Mouse (Mus musculus): Measurements from ENCODE around the gene Xylt1. TPM values are rescaled to one million over a fixed set of nuclear protein-coding genes. Genes with fewer than 3 reads are reported as not detected.

Gene Xylt1
- polyA plus RNA-seq, 1 experiment from 2014 or later, result 2.3 TPM

DNA sequence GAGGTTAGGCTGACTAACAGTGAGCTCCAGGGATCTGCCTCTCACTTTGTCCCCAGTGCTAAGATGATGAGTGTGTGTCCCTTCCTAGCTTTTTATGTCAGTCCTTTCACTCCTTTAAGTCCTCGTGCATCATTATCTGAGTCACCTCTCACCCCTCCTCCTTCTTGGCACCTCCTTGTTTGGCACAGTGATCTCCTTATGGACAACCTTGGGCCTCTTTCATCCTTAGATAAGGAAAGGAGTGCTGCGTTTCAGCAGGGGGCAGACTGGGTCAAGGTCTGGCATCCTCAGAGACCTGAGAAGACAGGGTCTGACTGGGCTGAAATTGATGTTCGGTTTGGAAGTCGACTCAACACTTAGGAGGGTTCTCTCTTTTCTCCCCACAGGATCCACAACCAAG is 94.3 kb downstream of the Xylt1 start:
- H3K27ac ChIP-seq, result peak overlapping the region; percentile 73
- no peak for DNase-seq (ENCODE audit: extremely low spot score, low spot score)
- H3K4me3 ChIP-seq, result no peak overlapping the region
- H3K4me1 ChIP-seq, result peaks cover 62% of the 10 kb centered on the region
- peaks cover 8% of the 10 kb centered on the region; the same call in 1 of the 2 replicates for H3K36me3 ChIP-seq (replicated peaks)
- H3K27me3 ChIP-seq (ENCODE audit: poor library complexity, severe bottlenecking), result peaks cover 13% of the 10 kb centered on the region; the same call in 1 of the 2 replicates
- 66% methylated on average over 4 of the region's 4 CpGs for WGBS
- no peaks in the 10 kb centered on the region for H3K9me3 ChIP-seq

DNA sequence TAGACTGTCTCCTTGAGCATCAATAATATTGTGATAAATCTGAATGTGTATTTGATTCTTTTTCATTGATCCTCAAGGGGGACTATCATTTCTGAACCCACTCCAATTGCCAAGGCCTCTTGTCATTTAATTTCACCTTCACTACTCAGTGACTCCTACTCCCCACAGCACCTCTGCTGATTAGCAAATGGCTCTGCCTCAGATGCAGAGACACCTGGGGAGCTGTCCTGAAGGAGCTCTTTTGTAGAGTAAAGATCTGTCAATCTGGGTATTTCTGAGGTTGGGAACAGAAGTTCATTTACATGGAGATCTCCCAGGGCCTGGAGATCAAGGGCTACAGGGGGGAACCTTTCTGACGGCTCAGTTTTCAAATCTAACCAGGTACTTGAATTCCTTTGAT is 98.2 kb downstream of the Xylt1 start:
- H3K4me3 ChIP-seq, result no peak overlapping the region
- H3K27me3 ChIP-seq (ENCODE audit: poor library complexity, severe bottlenecking), result peaks cover 6% of the 10 kb centered on the region; the same call in 1 of the 2 replicates
- H3K9me3 ChIP-seq, result no peaks in the 10 kb centered on the region
- DNase-seq (ENCODE audit: extremely low spot score, low spot score), result no peak
- 39% methylated on average over 1 of the region's 1 CpGs for WGBS
- peaks cover 25% of the 10 kb centered on the region for H3K4me1 ChIP-seq
- peaks cover 18% of the 10 kb centered on the region; the same call in 1 of the 2 replicates for H3K36me3 ChIP-seq (replicated peaks)
- H3K27ac ChIP-seq, result no peak overlapping the region

DNA sequence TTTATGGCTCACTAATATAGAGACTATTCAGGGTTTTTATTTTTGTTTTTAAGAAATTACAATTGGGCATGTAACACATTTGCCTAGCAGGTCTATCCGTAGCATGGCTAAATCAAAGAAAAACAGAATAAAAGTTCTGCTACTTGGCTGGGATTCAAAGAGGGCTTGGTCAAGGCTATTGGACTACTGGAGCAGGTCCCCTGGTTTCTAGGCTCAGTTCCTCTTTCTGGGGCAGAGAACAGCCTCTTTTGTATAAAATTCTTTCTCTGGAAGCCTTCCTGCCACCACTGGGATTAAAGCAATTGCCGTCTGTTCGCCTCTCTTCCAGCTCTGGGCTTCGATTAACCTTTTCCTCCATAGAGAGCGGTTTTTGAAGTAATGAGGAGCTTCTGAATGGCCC is 100.1 kb downstream of the Xylt1 start:
- no peak overlapping the region for H3K4me3 ChIP-seq
- no peaks in the 10 kb centered on the region for H3K9me3 ChIP-seq
- peaks cover 18% of the 10 kb centered on the region; the same call in 1 of the 2 replicates for H3K36me3 ChIP-seq (replicated peaks)
- peaks cover 2% of the 10 kb centered on the region; the same call in 1 of the 2 replicates for H3K27me3 ChIP-seq (ENCODE audit: poor library complexity, severe bottlenecking)
- WGBS, result 95% methylated on average over 5 of the region's 5 CpGs
- no peak for DNase-seq (ENCODE audit: extremely low spot score, low spot score)
- H3K4me1 ChIP-seq, result peaks cover 11% of the 10 kb centered on the region
- H3K27ac ChIP-seq, result no peak overlapping the region

DNA sequence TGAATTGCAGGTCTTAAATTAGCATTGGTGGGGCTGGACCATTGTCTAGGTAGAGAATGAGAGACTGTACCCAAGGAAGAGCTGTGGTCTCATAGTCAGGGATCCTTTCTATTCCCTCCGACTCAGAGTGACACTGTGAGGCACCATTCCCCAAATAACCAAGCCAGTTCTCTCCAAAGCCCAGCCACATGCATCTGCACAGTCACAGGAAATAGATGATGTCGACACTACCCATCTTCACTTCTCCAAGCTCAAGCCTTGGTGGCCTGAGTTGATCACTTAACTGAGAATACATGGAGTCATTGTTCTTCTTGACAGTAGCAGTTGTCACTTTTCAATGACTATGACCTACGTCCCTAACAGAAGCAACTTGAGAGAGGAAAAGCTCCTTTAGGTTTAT is 100.6 kb downstream of the Xylt1 start:
- Histone ChIP-seq H3K9me3 (no peaks in the 10 kb centered on the region), H3K4me3 (no peak overlapping the region), H3K27me3 (ENCODE audit: poor library complexity, severe bottlenecking) (no peaks in the 10 kb centered on the region; the same call in 1 of the 2 replicates), H3K36me3 (replicated peaks) (peaks cover 15% of the 10 kb centered on the region; the same call in 1 of the 2 replicates), H3K4me1 (peaks cover 11% of the 10 kb centered on the region), H3K27ac (no peak overlapping the region)
- no peak for DNase-seq (ENCODE audit: extremely low spot score, low spot score)
- 90% methylated on average over 3 of the region's 3 CpGs for WGBS

DNA sequence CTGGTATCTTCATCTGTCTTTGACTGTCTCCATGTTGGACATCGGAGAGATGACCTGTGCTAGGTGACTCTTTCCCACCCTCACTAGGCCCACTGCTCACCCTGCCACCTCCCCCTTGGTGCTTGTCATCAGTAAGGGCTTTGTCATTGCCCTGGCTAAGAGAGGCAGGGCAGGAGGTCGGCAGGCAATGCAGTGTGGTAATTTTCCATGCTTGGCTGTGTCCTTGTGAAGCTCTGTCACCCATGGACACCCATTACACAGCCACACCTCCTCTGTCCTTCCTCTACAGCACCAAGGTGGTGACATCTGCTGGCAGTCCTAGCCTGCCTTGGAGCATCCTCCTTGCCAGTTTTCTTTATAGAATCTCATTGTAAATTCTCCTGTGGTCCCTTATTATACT is 101.9 kb downstream of the Xylt1 start:
- H3K27me3 ChIP-seq (ENCODE audit: poor library complexity, severe bottlenecking), result no peaks in the 10 kb centered on the region
- WGBS, result 74% methylated on average over 2 of the region's 2 CpGs
- no peak for DNase-seq (ENCODE audit: extremely low spot score, low spot score)
- no peak overlapping the region for H3K27ac ChIP-seq
- no peaks in the 10 kb centered on the region for H3K9me3 ChIP-seq
- no peak overlapping the region for H3K4me3 ChIP-seq
- peaks cover 11% of the 10 kb centered on the region for H3K4me1 ChIP-seq
- peaks cover 13% of the 10 kb centered on the region; the same call in 1 of the 2 replicates for H3K36me3 ChIP-seq (replicated peaks)

DNA sequence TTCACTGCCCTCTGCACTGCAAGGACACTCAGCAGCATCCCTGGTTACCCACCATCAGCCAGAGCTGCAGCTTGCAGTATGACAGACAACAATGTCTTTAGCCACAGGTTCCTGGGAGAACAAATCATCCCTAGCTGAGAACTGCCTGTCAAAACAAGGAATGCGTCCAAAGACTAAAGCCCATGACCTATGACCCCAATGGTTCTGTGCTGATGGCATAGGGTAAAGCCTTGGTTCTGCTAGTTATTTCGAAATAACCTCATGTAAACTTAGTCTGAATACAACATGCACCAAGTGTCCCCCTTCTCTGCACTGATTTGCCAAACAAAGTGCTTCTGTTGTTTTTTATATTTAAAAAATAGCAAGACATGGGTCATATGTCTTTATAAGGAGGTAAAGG is 103.8 kb downstream of the Xylt1 start:
- H3K36me3 ChIP-seq (replicated peaks), result peaks cover 13% of the 10 kb centered on the region; the same call in 1 of the 2 replicates
- H3K4me3 ChIP-seq, result no peak overlapping the region
- H3K9me3 ChIP-seq, result no peaks in the 10 kb centered on the region
- peaks cover 5% of the 10 kb centered on the region for H3K4me1 ChIP-seq
- H3K27ac ChIP-seq, result no peak overlapping the region
- no peaks in the 10 kb centered on the region for H3K27me3 ChIP-seq (ENCODE audit: poor library complexity, severe bottlenecking)
- 73% methylated on average over 2 of the region's 2 CpGs for WGBS
- no peak for DNase-seq (ENCODE audit: extremely low spot score, low spot score)

DNA sequence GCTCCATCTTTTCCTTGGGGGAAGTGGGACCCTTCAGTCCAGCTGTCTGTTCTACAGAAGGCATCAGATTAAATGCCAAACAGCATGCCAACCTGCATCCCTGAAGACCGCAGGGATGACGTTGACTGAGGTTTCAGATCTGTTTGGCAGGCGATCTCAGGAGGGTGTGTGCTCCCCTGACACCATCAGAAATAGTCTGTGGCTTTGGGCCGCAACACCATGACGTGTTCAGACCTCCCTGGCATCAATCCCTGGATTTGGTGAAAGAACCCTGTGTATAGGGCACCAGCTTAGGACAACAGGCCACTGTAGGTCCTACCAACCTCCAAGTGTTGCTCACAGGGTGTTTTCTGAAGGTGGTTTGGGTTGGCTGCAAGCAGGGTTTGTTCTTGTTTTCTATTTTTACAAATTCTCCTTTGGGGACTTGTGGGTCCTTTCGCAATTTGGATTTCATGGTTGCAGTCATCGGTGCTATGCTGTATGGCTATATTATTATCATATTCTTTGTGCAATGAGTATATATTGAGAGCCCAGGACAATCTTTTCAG is 104.3 kb downstream of the Xylt1 start:
- Histone ChIP-seq H3K27ac (no peak overlapping the region), H3K4me3 (no peak overlapping the region), H3K27me3 (ENCODE audit: poor library complexity, severe bottlenecking) (no peaks in the 10 kb centered on the region), H3K4me1 (peaks cover 8% of the 10 kb centered on the region), H3K36me3 (replicated peaks) (peaks cover 13% of the 10 kb centered on the region; the same call in 1 of the 2 replicates), H3K9me3 (no peaks in the 10 kb centered on the region)
- 87% methylated on average over 7 of the region's 7 CpGs for WGBS
- DNase-seq (ENCODE audit: extremely low spot score, low spot score), result no peak

DNA sequence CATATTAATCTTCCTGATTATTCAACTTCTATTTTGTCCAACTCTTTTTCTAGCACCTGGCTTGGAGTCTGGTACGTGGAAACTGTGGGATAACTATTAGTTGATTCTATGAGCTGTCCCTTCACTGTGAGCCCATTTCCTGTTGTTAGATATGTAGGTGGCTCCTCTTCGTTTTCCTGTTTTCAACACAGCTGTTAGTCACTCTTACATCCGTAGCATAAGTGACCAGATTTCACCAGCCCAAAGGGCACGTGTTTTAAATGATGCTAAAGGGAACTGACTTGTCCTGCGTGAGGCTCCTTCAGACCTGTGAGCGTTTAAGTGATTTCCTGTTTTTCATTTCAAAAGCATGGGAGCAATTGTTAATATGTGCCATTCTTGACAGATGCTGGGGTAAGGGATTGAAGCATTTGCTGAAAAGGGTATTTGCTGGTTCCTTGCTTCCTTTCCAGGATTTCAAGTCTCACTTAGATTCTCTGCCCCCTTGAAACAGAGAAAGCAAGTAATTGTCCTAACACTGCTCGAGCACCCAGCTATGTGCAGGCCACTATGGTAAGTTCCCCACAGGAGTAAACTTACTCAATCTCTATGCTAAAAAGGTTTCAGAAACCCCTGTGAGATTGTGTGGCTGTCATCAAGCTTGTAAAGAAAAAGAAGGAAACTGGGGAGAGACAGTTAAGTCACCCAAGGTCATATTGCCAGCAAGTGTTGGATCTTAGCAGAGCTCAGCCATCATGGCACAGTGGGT is 105.8 kb downstream of the Xylt1 start:
- Histone ChIP-seq H3K36me3 (replicated peaks) (peaks cover 17% of the 10 kb centered on the region; the same call in 1 of the 2 replicates), H3K9me3 (no peaks in the 10 kb centered on the region), H3K27ac (no peak overlapping the region), H3K4me1 (peaks cover 15% of the 10 kb centered on the region), H3K4me3 (no peak overlapping the region), H3K27me3 (ENCODE audit: poor library complexity, severe bottlenecking) (no peaks in the 10 kb centered on the region)
- 85% methylated on average over 7 of the region's 7 CpGs for WGBS
- no peak for DNase-seq (ENCODE audit: extremely low spot score, low spot score)

DNA sequence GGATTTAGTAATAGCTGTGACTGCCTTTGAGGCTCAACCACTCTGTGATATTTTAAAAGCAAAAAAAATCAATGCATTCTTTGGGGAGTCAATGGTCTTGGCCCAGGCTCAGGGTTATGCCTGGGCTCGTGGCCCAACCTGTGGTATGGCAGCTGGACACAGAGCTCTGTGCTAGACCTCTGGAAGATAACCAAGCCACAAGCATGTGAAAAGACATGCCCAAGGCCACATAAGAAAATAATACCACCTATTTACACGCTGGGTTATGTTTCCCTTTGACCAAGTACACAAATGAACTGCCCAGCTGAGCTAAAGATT is 106.4 kb downstream of the Xylt1 start:
- 92% methylated on average over 2 of the region's 2 CpGs for WGBS
- H3K4me3 ChIP-seq, result no peak overlapping the region
- H3K4me1 ChIP-seq, result peaks cover 15% of the 10 kb centered on the region
- no peak overlapping the region for H3K27ac ChIP-seq
- H3K27me3 ChIP-seq (ENCODE audit: poor library complexity, severe bottlenecking), result no peaks in the 10 kb centered on the region
- peaks cover 16% of the 10 kb centered on the region; the same call in 1 of the 2 replicates for H3K36me3 ChIP-seq (replicated peaks)
- H3K9me3 ChIP-seq, result no peaks in the 10 kb centered on the region
- no peak for DNase-seq (ENCODE audit: extremely low spot score, low spot score)

DNA sequence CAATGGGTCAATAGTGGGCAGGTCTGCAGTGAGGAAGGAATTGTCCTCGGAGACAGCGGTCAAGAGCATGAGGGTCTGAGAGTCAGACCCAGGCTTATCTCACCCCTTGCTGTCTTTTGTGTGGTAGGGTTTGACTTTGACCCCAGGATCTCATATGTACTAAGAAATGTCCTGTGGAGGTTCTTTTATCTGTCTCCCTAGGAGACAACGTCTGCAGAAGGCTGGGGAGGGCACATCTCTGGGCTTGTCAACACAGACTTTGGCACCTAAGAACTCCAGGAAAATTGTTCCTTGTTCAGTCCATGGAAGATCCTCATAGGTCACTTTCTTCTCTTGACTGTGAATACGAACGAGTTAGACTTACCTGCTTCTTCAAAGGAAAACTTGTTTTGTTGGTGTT is 109.2 kb downstream of the Xylt1 start:
- Histone ChIP-seq H3K4me1 (peaks cover 19% of the 10 kb centered on the region), H3K27me3 (ENCODE audit: poor library complexity, severe bottlenecking) (no peaks in the 10 kb centered on the region), H3K4me3 (no peak overlapping the region), H3K9me3 (no peaks in the 10 kb centered on the region), H3K36me3 (replicated peaks) (peaks cover 20% of the 10 kb centered on the region; the same call in 1 of the 2 replicates), H3K27ac (no peak overlapping the region)
- no peak for DNase-seq (ENCODE audit: extremely low spot score, low spot score)
- 78% methylated on average over 5 of the region's 5 CpGs for WGBS

DNA sequence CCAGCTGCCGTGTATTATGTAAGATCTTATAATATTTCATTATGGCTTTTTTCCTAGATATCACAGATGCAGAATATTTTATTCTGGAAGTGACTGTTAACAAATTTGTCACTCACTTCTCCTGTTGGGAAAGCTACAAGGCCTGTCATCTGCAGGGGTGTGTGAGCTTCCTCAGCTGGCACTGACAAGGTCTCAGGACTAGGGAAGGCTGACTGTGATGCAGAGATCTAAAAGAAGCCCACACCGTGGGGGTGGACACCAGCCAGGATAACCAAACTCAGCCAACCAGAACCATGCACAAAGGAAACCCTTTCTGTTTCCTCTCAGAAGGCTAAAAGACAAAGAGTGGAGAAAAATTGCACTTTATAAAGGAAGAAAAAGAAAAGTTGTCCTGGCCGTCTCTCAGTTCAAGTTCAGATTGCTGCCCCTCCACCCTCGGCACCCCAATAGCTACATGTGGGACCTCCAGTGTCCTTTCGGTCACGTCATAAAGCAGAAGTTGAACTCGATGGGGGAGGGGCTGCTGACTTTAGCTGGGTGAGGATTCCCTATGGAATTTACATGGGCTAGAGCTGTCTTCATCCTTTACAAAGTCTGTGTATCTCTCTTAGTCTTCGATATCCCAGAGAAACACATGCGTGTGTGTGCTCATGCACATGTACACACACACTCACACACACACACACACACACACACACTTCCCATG is 109.9 kb downstream of the Xylt1 start:
- peak overlapping the region; percentile 27; the same call in 1 of the 2 replicates for H3K27ac ChIP-seq

DNA sequence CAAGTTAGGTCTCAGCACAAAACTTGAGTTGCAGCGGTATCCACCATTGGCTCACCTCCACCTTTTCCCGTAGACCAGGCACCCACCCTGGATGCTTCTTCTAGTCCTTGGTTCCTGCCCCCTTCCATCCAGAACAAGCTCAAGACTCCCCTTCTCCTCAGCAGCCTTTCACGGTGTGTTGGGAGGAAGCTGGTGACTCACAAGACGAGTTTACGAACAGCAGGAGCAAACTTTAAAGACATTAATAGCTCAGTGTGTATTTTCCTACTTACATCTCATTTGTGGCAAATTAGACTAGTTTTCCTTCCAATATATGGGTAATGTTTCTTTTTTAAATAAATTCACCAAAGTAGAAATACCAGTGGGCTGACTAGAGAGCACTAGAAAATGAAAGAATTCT is 110.7 kb downstream of the Xylt1 start:
- no peak overlapping the region for H3K4me3 ChIP-seq
- 87% methylated on average over 5 of the region's 5 CpGs for WGBS
- no peaks in the 10 kb centered on the region for H3K27me3 ChIP-seq (ENCODE audit: poor library complexity, severe bottlenecking)
- H3K27ac ChIP-seq, result no peak overlapping the region
- DNase-seq (ENCODE audit: extremely low spot score, low spot score), result no peak
- H3K36me3 ChIP-seq (replicated peaks), result peaks cover 20% of the 10 kb centered on the region; the same call in 1 of the 2 replicates
- no peaks in the 10 kb centered on the region for H3K9me3 ChIP-seq
- H3K4me1 ChIP-seq, result peaks cover 26% of the 10 kb centered on the region

More for the DNA sequence above, 109.9 kb downstream of the Xylt1 start:
- DNase-seq (ENCODE audit: extremely low spot score, low spot score), result no peak
- Histone ChIP-seq H3K9me3 (no peaks in the 10 kb centered on the region), H3K4me3 (no peak overlapping the region), H3K4me1 (peaks cover 24% of the 10 kb centered on the region), H3K27me3 (ENCODE audit: poor library complexity, severe bottlenecking) (no peaks in the 10 kb centered on the region), H3K36me3 (replicated peaks) (peaks cover 20% of the 10 kb centered on the region; the same call in 1 of the 2 replicates)
- 74% methylated on average over 9 of the region's 9 CpGs for WGBS

DNA sequence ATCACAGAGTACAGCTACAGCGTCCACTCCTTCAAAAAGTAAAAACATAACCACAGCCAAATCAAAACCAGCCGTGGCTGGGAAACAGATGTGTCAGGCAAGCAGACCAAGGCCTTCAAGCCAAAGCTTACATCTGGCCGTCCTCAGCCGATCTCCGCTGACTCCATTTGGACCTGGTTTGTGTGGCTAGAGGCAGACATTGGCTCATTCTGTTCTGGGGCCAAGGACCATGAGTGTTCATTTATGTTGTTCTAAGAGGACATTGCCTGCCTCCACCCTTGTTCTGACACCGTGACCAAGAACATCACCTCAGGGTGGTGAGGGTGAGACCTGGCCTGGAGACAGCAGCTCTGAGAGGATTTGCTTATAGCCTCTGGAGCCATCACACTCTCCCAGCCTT is 113.4 kb downstream of the Xylt1 start:
- Histone ChIP-seq H3K9me3 (no peaks in the 10 kb centered on the region), H3K27me3 (ENCODE audit: poor library complexity, severe bottlenecking) (no peaks in the 10 kb centered on the region), H3K36me3 (replicated peaks) (peaks cover 17% of the 10 kb centered on the region; the same call in 1 of the 2 replicates), H3K4me3 (no peak overlapping the region), H3K4me1 (peaks cover 26% of the 10 kb centered on the region), H3K27ac (peak overlapping the region; percentile 40; the same call in 1 of the 2 replicates)
- 86% methylated on average over 6 of the region's 6 CpGs for WGBS
- DNase-seq (ENCODE audit: extremely low spot score, low spot score), result no peak
